Mouse (Mus musculus) ovary, adult 18-20 months (tissue): ENCODE data around the gene Ccdc51.
"Not testable (repeated sequence)": the region's sequence is repeated elsewhere in the genome, so short reads cannot be mapped to it uniquely, and the experiment has no call there.

Experiments used
- DNase-seq: peaks from one replicate; pipeline ENCODE4 v3.0.0; 2022; ENCODE audit warnings: low spot score, mixed read lengths

Gene Ccdc51

GRCm38 (mm10) chr9:109123266-109123665 is 41.0 kb downstream of the Ccdc51 start:
- no peak for DNase-seq

GRCm38 (mm10) chr9:109124164-109124563 is 41.9 kb downstream of the Ccdc51 start:
- DNase-seq: no peak

DNA sequence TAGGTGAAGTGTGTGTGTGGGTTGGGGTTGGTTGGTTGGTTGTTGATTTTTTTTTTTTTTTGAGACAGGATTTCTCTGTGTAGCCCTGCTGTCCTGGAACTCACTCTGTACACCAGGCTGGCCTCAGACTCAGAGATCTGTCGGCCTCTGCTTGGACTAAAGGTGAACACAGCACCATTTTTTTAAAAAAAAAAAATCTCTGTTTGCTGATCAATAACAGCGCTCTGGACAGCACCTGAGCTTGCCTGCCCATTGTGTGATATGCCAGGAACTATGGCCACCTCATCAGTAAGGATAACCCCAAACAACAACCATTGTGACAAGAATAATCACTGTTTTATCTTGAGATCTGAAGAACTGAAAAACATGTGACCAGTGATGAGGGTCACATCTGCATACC is 42.8 kb downstream of the Ccdc51 start:
- DNase-seq: no peak

DNA sequence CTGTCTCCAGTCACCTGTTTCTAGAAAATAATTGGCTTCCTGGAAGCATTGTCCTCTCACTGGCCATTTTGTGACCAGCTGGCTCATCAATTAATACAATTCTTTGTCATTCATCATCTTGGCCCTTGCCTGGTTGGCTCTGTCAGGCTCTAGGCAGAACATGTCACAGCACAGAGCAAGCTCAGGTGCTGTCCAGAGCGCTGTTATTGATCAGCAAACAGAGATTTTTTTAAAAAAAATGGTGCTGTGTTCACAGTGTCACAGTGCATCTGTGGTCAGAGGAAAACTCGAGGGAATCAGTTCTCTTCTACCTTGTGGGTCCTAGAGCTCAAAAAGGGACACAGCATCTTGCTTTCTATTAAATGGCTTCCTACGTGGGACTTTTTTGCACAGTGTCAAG is 43.2 kb downstream of the Ccdc51 start:
- no peak for DNase-seq

- no peak for DNase-seq
These were observed 44.8 kb downstream of the Ccdc51 start for GRCm38 (mm10) chr9:109127076-109127475.

- DNase-seq: no peak
These were observed 45.9 kb downstream of the Ccdc51 start for GRCm38 (mm10) chr9:109128211-109128610.

GRCm38 (mm10) chr9:109130076-109130475 is 47.8 kb downstream of the Ccdc51 start:
- no peak for DNase-seq

GRCm38 (mm10) chr9:109140414-109140813 is 58.1 kb downstream of the Ccdc51 start:
- not testable (repeated sequence) for DNase-seq
